Mouse (Mus musculus) frontal cortex, postnatal 14 days (tissue): ENCODE measurements at regions not wholly inside any gene's neighbourhood (a gene's known extent, or its start where the extent isn't known, plus 50 kb on each side); places are given as distances from the start of the nearest gene placed in this dataset.

Experiments used
- DNase-seq, 2 experiments: peaks; one replicate each; pipeline ENCODE4 v3.0.0; 2022; ENCODE audit warnings: low spot score in 2 of 2

DNA sequence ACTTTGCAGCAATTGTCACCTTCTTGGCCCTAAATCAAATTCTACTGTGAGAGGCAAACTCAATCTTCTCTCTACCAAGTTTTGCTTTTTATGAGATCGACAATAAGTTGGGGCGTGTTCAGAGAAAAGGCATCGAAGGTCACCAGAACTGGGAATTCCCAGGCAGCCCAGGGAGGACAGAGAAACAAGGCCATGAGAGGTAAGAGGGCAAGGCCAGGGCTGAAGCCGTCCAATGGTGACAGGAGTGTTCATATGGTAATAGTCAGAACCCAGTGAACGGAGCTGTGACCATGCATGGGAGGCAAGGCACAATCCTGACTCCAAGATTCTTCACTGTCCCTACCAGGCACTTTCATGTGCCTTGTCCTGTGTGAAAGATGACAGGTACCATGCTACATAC is 130.8 kb upstream of the Zmiz1 start:
- no peak for DNase-seq

DNA sequence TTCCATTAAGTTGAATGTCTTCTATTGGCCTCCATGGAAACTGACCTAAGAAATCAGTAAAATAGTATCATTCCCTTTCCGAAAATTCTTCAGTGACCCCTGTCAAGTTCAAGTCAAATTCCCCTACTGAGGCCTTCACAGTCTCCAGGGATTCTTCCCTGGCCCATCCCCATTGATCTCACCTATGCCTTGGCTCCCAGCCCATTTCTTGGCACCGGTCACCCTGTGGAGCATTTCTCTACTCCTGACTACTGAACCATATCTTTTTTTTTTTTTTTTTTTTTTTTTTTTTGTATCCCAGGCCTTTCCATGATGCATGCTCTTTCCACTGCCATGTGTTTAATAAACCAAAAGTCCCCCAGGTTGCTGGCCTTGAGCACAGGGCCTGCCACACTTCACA is 124.8 kb upstream of the Zmiz1 start:
- DNase-seq = no peak

DNA sequence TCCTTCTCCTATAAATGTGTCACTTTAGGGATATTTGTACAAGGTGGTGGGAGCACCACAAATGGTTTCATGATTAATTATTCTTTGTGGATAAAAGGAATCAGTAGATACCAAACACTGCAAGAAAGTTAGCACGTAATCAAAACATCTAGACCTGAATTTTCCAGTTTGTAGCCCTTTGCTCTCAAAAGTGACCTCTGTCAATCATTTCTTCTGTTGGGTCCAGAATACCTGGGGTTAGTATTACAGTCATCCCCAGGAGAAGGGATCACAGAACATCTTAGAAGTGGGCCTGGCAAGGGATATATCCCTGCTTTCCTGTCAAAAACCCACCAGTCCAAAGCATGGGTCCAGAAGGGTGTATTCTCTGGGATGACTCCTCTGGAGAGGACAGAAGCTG is 122.1 kb upstream of the Zmiz1 start:
- DNase-seq = no peak

DNA sequence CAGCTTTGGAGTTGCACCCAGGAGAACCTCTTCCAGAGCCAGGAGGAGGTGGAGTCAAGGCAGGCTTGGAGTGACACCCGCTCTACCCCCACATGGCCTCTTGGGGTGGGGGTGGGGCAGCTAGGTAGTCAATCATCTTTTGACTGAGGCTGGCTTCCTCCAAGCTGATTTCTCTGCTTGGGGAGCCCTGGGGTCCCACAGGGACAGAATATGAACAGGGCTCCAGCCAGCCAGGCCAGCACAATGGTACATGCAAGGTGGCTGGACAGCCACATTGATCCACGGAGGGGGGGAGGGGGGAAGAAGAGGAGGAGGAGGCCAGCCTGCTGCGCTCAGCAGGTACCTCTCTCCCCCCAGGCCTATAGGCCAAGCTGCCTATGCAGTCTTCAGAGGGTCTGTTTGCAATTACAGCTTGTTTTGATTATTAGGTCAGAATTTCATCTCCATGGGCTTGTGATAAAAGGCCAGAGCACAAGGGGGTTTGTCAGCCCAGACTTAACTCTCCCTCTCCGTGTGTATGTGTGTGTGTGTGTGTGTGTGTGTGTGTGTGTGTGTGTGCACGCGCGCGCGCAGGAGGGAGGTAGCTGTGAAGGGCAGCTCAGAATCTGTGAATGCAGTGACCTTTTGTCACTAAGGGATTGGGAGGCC is 120.5 kb upstream of the Zmiz1 start:
- no peak for DNase-seq

- no peak for DNase-seq
These were observed 118.1 kb upstream of the Zmiz1 start for GRCm38 (mm10) chr14:25340845-25341244.

GRCm38 (mm10) chr14:25341848-25342427 is 117.0 kb upstream of the Zmiz1 start:
- no peak for DNase-seq

DNA sequence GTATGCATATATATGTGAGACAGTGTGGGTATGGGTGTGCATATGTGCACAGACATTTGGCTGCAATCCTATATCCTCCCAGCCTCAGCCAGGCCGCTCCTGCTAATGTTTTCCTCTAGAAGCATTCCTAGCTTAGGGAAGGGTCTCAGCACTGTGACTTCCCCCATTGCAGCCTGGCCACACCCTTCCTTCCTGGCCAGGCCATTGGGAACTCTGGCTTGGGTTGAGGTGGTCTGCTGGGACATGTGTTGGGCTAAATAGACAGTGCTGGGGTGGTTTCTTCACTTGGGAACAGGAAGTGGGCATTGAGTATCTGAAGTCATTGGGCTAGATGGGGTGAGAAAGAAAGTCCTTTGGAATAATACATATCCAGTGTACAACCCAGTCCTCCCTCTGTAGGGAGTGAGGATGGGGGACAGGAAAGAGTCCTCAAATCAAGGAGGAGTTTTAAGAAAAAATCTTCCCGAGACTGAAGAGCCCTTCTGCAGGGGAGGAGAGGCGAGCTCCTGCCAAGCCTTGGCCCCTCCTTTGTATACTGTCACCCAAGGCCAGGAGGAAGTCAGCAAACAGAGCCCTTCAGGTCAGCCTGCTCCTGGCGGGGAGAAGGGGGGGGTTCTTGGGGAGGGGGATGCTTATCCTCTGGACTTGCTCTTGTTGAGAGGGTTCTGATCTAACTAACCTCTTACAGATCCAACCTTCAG is 116.0 kb upstream of the Zmiz1 start:
- no peak for DNase-seq

DNA sequence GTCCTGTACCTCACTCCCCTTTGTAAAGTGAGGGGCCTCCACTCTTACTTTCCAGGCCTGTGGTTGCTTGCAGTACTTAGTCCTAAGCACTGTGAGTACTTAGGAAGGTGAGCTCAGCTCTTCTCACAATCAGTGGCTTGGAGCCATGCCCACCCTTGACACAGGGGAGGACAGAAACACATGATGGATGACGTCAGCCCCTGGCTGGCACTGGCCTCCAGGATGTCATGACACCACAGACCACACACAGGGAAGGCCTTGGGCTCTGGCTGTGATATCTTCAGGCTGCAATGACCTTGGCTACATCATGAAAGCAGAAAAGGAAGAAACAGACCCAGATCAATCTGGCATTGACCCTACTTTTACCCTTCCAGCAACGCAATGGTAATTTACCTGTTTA is 113.0 kb upstream of the Zmiz1 start:
- no peak for DNase-seq

DNA sequence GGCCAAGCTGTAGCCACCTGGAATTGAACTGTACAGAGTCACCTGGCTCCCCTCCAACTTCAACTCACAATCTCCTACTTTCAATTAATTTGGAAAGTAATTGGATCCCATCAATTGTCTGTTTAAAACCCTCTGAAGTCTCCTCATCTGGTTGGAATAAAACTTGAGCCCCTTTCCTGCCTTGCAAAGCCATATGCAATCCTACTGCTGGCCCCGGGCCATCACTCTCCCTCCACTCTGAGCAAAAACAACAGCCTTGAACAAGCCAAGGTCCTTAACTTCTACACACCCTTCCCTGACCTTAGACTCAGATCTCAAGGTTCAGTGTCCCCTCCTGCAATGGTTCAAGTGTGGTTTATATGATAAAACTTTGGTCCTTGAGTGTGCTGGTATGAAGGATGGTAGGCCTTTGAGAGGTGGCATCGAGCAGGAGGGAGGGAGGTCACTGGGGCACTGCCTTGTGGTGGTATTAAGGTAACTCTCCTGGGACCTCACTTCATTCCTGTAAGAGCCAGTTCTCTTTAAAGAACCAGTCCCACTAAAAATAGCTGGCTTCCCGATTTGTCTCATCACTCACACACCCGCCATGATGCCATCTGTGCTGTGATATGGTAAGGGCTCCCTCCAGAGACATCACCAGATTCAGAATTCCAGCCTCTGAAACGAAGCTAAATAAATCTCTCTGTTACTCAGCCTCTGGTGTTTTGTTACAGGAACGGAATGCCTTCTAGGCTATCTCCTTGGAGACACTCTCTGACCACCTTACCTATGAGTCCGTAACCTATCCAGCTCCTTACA is 112.0 kb upstream of the Zmiz1 start:
- DNase-seq = peak; percentile 32 to 35

GRCm38 (mm10) chr14:25350282-25350964 is 108.6 kb upstream of the Zmiz1 start:
- no peak for DNase-seq

GRCm38 (mm10) chr14:25353804-25354203 is 105.2 kb upstream of the Zmiz1 start:
- DNase-seq = no peak

- DNase-seq = no peak
These were observed 104.6 kb upstream of the Zmiz1 start for GRCm38 (mm10) chr14:25354288-25354850.

DNA sequence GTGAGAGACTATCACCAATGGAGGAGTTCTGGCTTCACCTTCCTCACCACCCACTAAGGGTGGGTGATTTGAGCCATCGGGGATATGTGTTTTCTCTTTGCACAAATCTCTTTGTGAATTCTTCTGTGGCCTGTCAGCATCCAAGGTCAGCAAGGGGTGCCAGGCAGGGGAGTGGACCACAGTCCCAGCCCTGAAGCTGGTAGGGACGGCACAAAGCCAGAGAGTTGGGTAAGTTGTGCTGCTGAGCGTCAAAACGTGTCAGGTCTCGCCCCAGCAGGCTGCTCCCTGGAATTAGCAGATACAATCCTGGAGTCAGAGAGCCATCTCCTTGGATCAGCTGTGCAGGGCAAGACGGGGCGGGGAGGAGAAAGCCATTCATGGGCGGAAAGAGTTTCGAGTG is 101.2 kb upstream of the Zmiz1 start:
- no peak for DNase-seq

DNA sequence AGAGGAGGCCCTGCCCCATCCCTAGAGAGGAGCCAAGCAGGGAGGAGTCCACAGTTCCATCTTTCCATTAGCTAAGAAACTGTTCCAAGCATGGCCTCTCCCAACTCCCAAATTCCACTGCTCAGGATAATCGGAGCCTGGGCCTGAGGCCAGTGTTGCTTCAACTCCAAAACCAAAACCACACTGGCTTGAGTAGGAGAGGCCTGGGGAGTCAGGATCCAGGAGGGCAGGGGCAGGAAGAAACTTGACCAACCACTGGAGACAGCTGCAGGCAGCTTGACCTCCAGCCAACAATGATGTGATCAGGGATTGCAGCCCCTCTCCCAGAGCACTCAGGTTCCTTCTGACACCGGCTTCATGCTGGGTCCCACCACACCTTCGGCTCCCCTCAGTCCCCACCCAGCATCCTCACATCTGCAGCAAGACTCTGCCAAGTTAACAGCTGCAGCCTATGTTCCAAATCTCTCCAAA is 99.1 kb upstream of the Zmiz1 start:
- no peak for DNase-seq

DNA sequence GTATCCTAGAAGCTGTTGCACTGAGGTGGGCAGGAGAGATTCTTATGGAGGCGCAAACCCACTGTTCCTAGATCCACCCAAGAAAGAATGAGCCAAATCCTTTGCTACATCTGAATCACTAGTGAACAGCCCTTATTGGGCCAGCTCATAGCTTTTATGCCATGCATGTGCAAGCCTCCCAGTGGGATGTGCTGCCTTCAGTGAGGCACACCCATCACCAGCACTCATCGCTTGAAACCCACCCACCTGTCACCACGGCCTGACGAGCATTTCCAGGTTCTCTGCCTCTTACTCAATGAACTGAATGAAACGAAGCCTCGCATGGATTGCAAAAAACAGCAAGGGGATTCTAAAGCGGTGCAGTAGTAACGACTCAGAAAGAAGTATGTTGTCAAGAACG is 98.3 kb upstream of the Zmiz1 start:
- no peak for DNase-seq

DNA sequence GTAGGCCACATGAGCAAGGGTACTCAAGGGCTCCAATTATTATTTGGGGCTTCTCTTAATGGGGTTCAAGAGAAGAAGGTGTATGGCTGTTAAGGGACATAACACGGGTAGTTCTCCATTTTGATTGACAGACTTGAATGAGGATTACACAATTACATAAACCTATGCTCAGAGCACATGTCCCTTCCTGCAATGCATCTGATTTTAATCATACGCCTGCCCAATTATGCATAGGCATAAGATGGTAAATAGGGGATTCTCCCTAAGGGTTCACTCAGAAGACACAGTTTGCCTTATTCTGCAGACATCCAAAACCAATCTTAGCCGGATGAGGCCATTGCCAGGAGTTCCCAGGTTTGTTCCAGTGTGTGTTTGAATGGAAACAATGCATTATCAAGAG is 97.9 kb upstream of the Zmiz1 start:
- DNase-seq = no peak

DNA sequence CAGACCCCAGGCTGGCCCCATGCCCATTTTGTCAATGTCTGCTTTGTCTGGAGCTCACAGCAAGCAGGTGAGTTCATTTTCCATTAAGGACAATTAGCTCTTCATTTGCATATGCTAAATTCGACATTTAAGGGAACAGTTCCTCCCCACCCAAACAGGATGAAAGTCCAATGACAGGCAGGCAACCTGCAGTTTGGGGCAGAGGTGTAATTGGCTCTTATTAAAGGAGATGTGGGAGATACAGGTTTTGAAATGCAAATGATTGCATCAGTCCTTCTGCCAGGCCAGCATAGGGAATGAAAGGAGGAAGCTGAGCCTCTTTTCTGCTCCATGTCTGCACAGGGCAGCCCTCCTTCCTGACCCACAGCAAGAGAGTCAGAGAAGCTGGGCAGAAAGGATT is 96.2 kb upstream of the Zmiz1 start:
- DNase-seq = no peak

GRCm38 (mm10) chr14:25365226-25365800 is 93.7 kb upstream of the Zmiz1 start:
- no peak for DNase-seq

DNA sequence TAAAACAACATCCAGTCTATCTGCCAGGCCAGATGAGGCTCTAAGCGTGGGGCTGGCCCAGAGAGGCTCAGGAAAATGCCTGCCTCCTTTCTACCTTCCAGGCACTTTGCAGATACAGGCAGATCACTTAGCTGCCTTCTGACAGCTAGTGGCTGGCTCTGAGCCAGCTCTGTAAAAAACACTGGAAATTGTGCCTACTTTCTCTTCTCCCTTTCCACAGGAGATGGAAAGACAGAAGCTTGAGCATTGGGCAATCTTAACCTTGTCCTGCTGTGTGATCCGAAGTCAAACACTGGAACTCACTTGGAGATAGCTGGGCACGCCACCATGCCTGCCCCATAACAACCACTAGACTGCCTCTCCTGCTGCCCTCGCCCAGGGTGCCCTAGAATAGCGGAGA is 93.0 kb upstream of the Zmiz1 start:
- no peak for DNase-seq

GRCm38 (mm10) chr14:25370306-25371020 is 88.5 kb upstream of the Zmiz1 start:
- no peak for DNase-seq

- DNase-seq = no peak
These were observed 88.0 kb upstream of the Zmiz1 start for GRCm38 (mm10) chr14:25371021-25371400.
